Mouse (Mus musculus): Measurements from ENCODE around the gene Gm20388. TPM values are rescaled to one million over a fixed set of nuclear protein-coding genes. Genes with fewer than 3 reads are reported as not detected.

The Gm20388 gene
- polyA plus RNA-seq, 1 experiment: 0.36 TPM

DNA sequence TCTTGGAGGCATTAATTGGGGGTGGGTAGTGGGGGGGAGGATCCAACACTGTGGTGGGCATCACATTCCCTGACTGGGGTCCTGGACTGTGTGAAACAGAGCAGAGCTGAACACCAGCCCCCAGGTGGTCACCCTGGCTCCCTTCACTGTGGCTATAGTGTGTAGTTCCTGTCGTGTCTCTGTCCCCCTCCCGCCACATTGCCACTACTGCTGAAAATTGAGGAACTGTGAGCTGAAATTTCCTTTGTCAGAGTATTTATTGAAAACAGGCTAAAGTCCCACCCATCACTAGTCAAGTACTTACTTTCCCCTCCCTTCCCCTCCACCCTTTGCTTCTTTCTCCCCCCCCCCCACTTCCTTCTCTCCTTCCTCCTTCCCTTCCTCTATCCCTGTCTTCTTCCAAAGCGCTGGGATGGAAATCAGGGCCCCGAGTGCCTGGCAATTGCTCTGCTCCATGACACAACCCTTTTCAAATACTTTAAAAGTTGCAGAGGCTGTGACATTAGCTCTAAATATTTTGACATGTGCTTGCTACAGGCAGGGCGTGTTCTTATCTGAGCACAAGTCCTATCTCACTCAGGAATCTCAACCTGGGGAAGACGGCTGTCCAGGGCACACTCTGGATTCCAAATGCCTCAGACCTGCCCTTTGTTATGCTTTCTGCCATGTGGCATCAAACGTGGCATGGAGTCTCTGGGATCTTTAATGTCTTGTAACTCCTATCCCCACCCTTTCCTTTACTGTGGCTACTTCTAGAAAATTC, 1200.7 kb downstream of the Gm20388 start:
- Histone ChIP-seq H3K9me3 (ENCODE audit: control insufficient read depth, low read length) (peaks cover 8% of the 10 kb centered on the region; the same call in 1 of the 2 replicates), H3K4me1 (ENCODE audit: control insufficient read depth) (peaks cover 33% of the 10 kb centered on the region), H3K27me3 (ENCODE audit: control insufficient read depth) (peaks cover 57% of the 10 kb centered on the region), H3K36me3 (ENCODE audit: control insufficient read depth) (peaks cover 5% of the 10 kb centered on the region), H3K4me3 (replicated peaks) (no peak overlapping the region)
- no peak for TF ChIP-seq TAL1 (IDR thresholded peaks at IDR 0.05; ENCODE audit: low read length)
- no peak for TF ChIP-seq GATA1 (IDR thresholded peaks at IDR 0.05; ENCODE audit: low read length)

DNA sequence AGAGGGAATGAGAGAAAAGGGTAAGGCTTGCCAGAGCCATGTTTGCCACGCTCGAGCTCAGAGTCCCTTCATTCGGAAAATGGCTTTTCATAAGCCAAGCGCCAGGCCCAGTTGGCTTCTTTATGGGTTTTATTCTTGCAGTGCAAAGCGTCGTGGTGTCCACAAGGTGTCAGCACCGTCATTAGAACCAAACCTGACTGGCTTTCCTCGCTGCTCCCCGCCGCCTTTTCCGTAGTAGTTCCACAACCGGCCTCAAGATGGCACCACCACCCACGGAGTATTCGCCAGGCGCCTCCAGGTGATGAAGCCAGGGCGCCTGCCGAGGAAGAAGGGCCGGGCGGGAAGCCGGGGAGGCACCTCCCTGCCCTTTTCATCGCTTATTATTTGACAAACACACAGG, 1202.6 kb downstream of the Gm20388 start:
- Histone ChIP-seq H3K4me3 (replicated peaks) (no peak overlapping the region), H3K36me3 (ENCODE audit: control insufficient read depth) (no peaks in the 10 kb centered on the region), H3K27me3 (ENCODE audit: control insufficient read depth) (peaks cover 76% of the 10 kb centered on the region), H3K9me3 (ENCODE audit: control insufficient read depth, low read length) (peaks cover 23% of the 10 kb centered on the region), H3K4me1 (ENCODE audit: control insufficient read depth) (peaks cover 16% of the 10 kb centered on the region)
- TF ChIP-seq GATA1 (IDR thresholded peaks at IDR 0.05; ENCODE audit: low read length) (no peak), TAL1 (IDR thresholded peaks at IDR 0.05; ENCODE audit: low read length) (no peak)

DNA sequence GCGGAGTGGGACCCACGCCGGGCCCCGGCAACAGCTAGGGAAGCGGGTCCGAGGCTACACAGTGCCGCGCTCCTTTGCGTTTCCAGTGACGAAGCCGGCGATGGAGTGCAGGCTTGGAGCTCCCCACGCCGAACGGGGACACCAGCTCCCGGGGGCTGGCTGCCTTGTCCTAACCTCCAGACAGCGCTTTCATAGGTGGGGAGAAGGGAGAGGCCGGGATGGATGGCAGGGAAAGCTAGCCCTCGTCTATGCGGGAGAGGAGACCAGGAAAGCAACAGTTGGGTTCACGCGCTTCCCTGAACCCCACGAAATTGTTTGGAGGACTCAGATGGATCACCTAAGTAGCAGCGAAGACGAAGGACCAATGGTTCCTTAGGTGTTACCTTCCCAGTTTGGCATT, 1204.5 kb downstream of the Gm20388 start:
- no peaks in the 10 kb centered on the region for H3K36me3 ChIP-seq (ENCODE audit: control insufficient read depth)
- peaks cover 23% of the 10 kb centered on the region for H3K9me3 ChIP-seq (ENCODE audit: control insufficient read depth, low read length)
- H3K4me1 ChIP-seq (ENCODE audit: control insufficient read depth): peaks cover 5% of the 10 kb centered on the region
- H3K27me3 ChIP-seq (ENCODE audit: control insufficient read depth): peaks cover 95% of the 10 kb centered on the region
- TF ChIP-seq GATA1 (IDR thresholded peaks at IDR 0.05; ENCODE audit: low read length) (no peak), TAL1 (IDR thresholded peaks at IDR 0.05; ENCODE audit: low read length) (no peak)
- no peak overlapping the region for H3K4me3 ChIP-seq (replicated peaks)

DNA sequence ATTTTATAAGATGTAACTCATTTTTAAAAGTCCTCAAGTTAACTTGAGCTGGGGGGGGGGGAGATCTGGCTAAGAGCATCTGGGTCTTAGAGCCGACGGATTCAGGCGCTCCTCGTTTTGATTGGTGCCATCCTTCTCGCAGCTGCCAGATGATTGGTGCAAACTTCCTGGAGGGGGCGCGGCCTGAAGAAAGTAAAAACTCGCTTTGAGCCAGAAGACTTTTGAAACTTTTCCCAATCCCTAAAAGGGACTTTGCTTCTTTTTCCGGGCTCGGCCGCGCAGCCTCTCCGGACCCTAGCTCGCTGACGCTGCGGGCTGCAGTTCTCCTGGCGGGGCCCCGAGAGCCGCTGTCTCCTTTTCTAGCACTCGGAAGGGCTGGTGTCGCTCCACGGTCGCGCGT, 1205.3 kb downstream of the Gm20388 start, which contains the start of gene Foxc2:
Gene Foxc2 (plus strand): TSS at position 224 of the 400 bp plus-strand sequence.
- H3K9me3 ChIP-seq (ENCODE audit: control insufficient read depth, low read length): peaks cover 23% of the 10 kb centered on the region
- H3K4me1 ChIP-seq (ENCODE audit: control insufficient read depth): peaks cover 5% of the 10 kb centered on the region
- no peaks in the 10 kb centered on the region for H3K36me3 ChIP-seq (ENCODE audit: control insufficient read depth)
- TF ChIP-seq GATA1 (IDR thresholded peaks at IDR 0.05; ENCODE audit: low read length): no peak
- no peak for TF ChIP-seq TAL1 (IDR thresholded peaks at IDR 0.05; ENCODE audit: low read length)
- peak within 1 kb of the TSS; percentile 18 for H3K4me3 ChIP-seq (replicated peaks)
- H3K27me3 ChIP-seq (ENCODE audit: control insufficient read depth): peaks cover 98% of the 10 kb centered on the region

DNA sequence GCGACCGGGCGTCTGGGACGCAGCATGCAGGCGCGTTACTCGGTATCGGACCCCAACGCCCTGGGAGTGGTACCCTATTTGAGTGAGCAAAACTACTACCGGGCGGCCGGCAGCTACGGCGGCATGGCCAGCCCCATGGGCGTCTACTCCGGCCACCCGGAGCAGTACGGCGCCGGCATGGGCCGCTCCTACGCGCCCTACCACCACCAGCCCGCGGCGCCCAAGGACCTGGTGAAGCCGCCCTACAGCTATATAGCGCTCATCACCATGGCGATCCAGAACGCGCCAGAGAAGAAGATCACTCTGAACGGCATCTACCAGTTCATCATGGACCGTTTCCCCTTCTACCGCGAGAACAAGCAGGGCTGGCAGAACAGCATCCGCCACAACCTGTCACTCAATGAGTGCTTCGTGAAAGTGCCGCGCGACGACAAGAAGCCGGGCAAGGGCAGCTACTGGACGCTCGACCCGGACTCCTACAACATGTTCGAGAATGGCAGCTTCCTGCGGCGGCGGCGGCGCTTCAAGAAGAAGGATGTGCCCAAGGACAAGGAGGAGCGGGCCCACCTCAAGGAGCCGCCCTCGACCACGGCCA, 1206.0 kb downstream of the Gm20388 start:
- Histone ChIP-seq H3K27me3 (ENCODE audit: control insufficient read depth) (peaks cover 98% of the 10 kb centered on the region), H3K4me3 (replicated peaks) (no peak overlapping the region), H3K4me1 (ENCODE audit: control insufficient read depth) (peaks cover 5% of the 10 kb centered on the region), H3K36me3 (ENCODE audit: control insufficient read depth) (no peaks in the 10 kb centered on the region), H3K9me3 (ENCODE audit: control insufficient read depth, low read length) (peaks cover 23% of the 10 kb centered on the region)
- TF ChIP-seq GATA1 (IDR thresholded peaks at IDR 0.05; ENCODE audit: low read length) (no peak), TAL1 (IDR thresholded peaks at IDR 0.05; ENCODE audit: low read length) (no peak)

DNA sequence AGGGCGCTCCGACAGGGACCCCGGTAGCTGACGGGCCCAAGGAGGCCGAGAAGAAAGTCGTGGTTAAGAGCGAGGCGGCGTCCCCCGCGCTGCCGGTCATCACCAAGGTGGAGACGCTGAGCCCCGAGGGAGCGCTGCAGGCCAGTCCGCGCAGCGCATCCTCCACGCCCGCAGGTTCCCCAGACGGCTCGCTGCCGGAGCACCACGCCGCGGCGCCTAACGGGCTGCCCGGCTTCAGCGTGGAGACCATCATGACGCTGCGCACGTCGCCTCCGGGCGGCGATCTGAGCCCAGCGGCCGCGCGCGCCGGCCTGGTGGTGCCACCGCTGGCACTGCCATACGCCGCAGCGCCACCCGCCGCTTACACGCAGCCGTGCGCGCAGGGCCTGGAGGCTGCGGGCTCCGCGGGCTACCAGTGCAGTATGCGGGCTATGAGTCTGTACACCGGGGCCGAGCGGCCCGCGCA, 1206.6 kb downstream of the Gm20388 start:
- no peak overlapping the region for H3K4me3 ChIP-seq (replicated peaks)
- H3K4me1 ChIP-seq (ENCODE audit: control insufficient read depth): peaks cover 5% of the 10 kb centered on the region
- H3K9me3 ChIP-seq (ENCODE audit: control insufficient read depth, low read length): peaks cover 23% of the 10 kb centered on the region
- no peaks in the 10 kb centered on the region for H3K36me3 ChIP-seq (ENCODE audit: control insufficient read depth)
- H3K27me3 ChIP-seq (ENCODE audit: control insufficient read depth): peaks cover 100% of the 10 kb centered on the region
- TF ChIP-seq TAL1 (IDR thresholded peaks at IDR 0.05; ENCODE audit: low read length) (no peak), GATA1 (IDR thresholded peaks at IDR 0.05; ENCODE audit: low read length) (no peak)

DNA sequence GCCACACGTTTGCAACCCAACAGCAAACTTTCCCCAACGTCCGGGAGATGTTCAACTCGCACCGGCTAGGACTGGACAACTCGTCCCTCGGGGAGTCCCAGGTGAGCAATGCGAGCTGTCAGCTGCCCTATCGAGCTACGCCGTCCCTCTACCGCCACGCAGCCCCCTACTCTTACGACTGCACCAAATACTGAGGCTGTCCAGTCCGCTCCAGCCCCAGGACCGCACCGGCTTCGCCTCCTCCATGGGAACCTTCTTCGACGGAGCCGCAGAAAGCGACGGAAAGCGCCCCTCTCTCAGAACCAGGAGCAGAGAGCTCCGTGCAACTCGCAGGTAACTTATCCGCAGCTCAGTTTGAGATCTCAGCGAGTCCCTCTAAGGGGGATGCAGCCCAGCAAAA, 1207.3 kb downstream of the Gm20388 start:
- peaks cover 23% of the 10 kb centered on the region for H3K9me3 ChIP-seq (ENCODE audit: control insufficient read depth, low read length)
- TF ChIP-seq GATA1 (IDR thresholded peaks at IDR 0.05; ENCODE audit: low read length) (no peak), TAL1 (IDR thresholded peaks at IDR 0.05; ENCODE audit: low read length) (no peak)
- no peak overlapping the region for H3K4me3 ChIP-seq (replicated peaks)
- peaks cover 100% of the 10 kb centered on the region for H3K27me3 ChIP-seq (ENCODE audit: control insufficient read depth)
- H3K36me3 ChIP-seq (ENCODE audit: control insufficient read depth): no peaks in the 10 kb centered on the region
- H3K4me1 ChIP-seq (ENCODE audit: control insufficient read depth): peaks cover 5% of the 10 kb centered on the region

DNA sequence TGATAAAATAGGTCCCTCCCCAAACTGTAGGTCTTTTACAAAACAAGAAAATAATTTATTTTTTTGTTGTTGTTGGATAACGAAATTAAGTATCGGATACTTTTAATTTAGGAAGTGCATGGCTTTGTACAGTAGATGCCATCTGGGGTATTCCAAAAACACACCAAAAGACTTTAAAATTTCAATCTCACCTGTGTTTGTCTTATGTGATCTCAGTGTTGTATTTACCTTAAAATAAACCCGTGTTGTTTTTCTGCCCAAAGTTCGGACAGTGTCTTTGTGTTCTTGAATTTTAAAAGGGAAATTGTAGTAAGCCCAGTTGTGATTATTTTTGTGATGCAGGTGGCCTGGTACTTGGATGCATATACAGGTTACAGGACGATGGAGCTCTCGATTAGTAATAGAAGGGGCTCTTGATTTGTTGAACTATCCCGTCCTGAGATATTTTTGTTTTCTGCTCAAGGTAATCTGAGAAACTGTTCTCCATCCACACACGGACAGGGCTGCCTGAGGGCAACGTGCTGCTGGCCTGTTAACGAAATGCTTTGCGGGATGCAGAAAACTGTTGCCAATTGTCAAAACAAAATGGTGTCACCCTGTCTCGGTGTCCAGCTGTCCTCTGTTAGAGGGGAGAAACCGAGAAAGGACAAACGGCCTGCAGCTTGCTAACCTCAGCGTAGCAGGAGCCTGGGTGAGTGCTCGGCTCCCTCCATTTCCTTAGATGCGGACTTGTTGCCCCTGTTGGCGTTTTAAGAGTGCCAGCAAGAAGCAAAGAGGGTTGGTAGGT, 1208.2 kb downstream of the Gm20388 start:
- H3K9me3 ChIP-seq (ENCODE audit: control insufficient read depth, low read length): peaks cover 23% of the 10 kb centered on the region
- no peak overlapping the region for H3K4me3 ChIP-seq (replicated peaks)
- TF ChIP-seq GATA1 (IDR thresholded peaks at IDR 0.05; ENCODE audit: low read length) (no peak), TAL1 (IDR thresholded peaks at IDR 0.05; ENCODE audit: low read length) (no peak)
- no peaks in the 10 kb centered on the region for H3K36me3 ChIP-seq (ENCODE audit: control insufficient read depth)
- H3K27me3 ChIP-seq (ENCODE audit: control insufficient read depth): peaks cover 100% of the 10 kb centered on the region
- H3K4me1 ChIP-seq (ENCODE audit: control insufficient read depth): peaks cover 5% of the 10 kb centered on the region

All from erythroblast, embryonic 14.5 days (primary cell).